Mouse (Mus musculus) small intestine, adult 2 months (tissue): Measurements from ENCODE around the gene Bcat1. TPM values are rescaled to one million over a fixed set of nuclear protein-coding genes. Genes with fewer than 3 reads are reported as not detected.
"Not testable (repeated sequence)": the region's sequence is repeated elsewhere in the genome, so short reads cannot be mapped to it uniquely, and the experiment has no call there.

Experiments
- H3K27ac ChIP-seq: fragments of 200-500 bp; 2 replicates; pipeline ENCODE4 v1.5.1; 2012; ENCODE audit warnings: low read depth, low read length, control low read depth, inconsistent platforms; ENCODE audit not compliant: insufficient read depth
- H3K27me3 ChIP-seq: fragments of 200-500 bp; 2 replicates; pipeline ENCODE4 v1.6.1; 2012; ENCODE audit warnings: mild to moderate bottlenecking, moderate library complexity, low read length, inconsistent platforms; ENCODE audit not compliant: control insufficient read depth, insufficient read depth
- H3K36me3 ChIP-seq: fragments of 200-500 bp; 2 replicates; pipeline ENCODE4 v1.6.1; 2012; ENCODE audit warnings: mild to moderate bottlenecking, low read length, control low read depth, inconsistent platforms; ENCODE audit not compliant: control insufficient read depth, insufficient read depth
- H3K4me1 ChIP-seq: fragments of 200-500 bp; 2 replicates; pipeline ENCODE4 v1.6.1; 2012; ENCODE audit warnings: low read length, inconsistent platforms, mixed read lengths; ENCODE audit not compliant: control insufficient read depth, insufficient read depth, insufficient read length
- H3K4me3 ChIP-seq: fragments of 200-500 bp; 2 replicates; pipeline ENCODE4 v1.5.1; 2012; ENCODE audit warnings: low read depth, mild to moderate bottlenecking, control low read depth, inconsistent platforms, low read length, moderate library complexity
- CTCF ChIP-seq: fragments of 200-500 bp; IDR thresholded peaks from 2 replicates; pipeline ENCODE4 v1.5.1; 2012; ENCODE audit warnings: low read depth, mild to moderate bottlenecking, control low read depth, inconsistent platforms, low read length, moderate library complexity, mixed read lengths; ENCODE audit not compliant: insufficient replicate concordance, insufficient read length; ENCODE audit errors: extremely low read depth
- POLR2A ChIP-seq: fragments of 200-500 bp; IDR thresholded peaks from 2 replicates; pipeline ENCODE4 v1.6.1; 2012; ENCODE audit warnings: low read depth, mild to moderate bottlenecking, control low read depth, inconsistent platforms, low read length, moderate library complexity
- WGBS: fragments of 180-500 bp; shearing (Covaris S2); methylation state at CpG from one replicate; pipeline ENCODE4 v1.1.7; 2018; 5-methylcytosine and 5-hydroxymethylcytosine counted together
- polyA plus RNA-seq: library from polyadenylated mRNA; depleted of rRNA; stranded (reverse); fragments of >200 nt; gene quantifications from 2 replicates; pipeline ENCODE4 v1.2.3, GENCODE M21; 2012

The Bcat1 gene
- polyA plus RNA-seq, 1 experiment: 0.22 TPM

DNA sequence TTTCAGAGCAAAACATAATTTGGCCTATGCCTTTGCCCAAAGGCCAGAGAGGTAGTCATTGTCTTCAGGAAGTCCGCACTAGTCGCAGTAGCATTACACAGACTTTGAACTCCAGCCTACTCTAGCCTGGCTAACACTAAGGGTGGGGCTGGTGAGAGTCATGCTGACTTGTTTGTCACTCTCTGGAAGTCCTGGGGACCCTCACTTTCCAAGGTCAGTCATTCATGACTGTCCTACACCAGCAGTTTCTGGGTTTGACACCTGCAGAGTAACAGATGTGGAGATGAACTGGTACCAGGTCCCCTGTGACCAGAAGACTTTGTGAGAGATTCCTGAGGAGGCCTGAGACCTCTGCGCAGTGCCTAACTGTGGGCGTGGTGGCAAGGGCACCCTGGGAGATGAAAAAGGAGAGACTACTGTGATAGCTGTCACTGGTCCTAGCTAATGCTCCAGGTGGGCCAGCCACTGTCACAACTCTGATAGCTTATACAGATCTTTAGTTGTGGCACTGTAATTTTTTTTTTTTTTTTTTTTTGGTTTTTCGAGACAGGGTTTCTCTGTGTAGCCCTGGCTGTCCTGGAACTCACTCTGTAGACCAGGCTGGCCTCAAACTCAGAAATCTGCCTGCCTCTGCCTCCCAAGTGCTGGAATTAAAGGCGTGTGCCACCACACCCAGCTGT, 30.3 kb upstream of the Bcat1 start:
- Histone ChIP-seq H3K4me1 (peaks cover 11% of the 10 kb centered on the region), H3K4me3 (no peak overlapping the region), H3K36me3 (no peaks in the 10 kb centered on the region), H3K27me3 (no peaks in the 10 kb centered on the region), H3K27ac (no peak overlapping the region)
- TF ChIP-seq POLR2A: no peak
- TF ChIP-seq CTCF: no peak
- 66% methylated on average over 6 of the region's 6 CpGs for WGBS

DNA sequence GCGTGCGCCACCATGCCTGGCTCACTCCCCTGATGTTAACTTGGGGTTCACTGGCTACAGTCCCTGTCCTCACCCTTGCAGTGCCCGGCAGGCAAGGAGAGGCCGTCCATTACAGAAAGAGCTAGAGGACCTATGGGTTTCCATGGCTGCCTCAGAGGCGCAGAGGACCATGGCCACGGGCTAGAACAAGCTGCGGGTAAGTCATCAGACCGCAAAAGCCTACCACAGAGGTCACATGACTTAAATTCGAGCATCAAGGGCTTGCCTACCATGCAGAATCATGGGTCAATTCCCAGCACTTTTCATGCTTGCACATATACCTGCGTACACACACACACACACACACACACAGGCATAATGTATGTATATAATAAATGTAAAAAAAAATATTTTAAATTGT, 29.5 kb upstream of the Bcat1 start:
- no peaks in the 10 kb centered on the region for H3K27me3 ChIP-seq
- H3K4me1 ChIP-seq: peaks cover 11% of the 10 kb centered on the region
- TF ChIP-seq POLR2A (no peak), CTCF (no peak)
- no peaks in the 10 kb centered on the region for H3K36me3 ChIP-seq
- WGBS: 93% methylated on average over 10 of the region's 10 CpGs
- H3K27ac ChIP-seq: no peak overlapping the region
- no peak overlapping the region for H3K4me3 ChIP-seq

DNA sequence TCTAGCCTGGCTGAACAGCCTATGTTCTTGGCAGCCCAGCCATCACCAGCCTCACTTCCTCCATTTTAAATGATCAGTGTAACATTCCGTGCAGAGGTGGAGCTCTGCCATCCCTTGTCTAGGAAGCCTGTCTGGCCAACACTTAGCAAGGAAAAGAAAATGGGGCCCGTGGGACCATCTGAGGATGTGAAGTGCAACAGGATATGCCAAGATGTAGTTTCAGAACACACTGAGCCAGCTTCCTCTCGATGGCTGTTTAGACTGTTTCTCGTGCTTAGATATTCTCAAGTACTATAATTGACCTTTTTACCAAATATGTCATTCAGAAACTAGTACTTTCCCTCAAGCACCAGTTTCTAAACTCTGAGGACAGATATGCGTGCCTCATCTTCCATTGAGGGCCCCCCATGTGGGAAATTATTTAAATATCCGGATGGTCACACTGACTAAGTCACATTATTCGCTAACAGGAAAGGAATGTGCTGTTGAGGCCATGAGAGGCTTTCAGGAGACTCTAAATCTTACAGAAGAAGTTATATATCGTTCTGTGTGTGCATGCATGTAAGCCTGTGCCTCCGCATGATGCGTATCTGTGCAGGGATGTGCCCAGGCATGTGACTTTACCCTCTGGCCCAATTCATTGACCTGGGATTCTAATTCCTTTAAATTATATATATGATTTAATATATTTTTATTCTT, 28.4 kb upstream of the Bcat1 start:
- Histone ChIP-seq H3K27me3 (no peaks in the 10 kb centered on the region), H3K27ac (no peak overlapping the region), H3K4me1 (peaks cover 11% of the 10 kb centered on the region), H3K36me3 (no peaks in the 10 kb centered on the region), H3K4me3 (no peak overlapping the region)
- WGBS: 74% methylated on average over 10 of the region's 10 CpGs
- TF ChIP-seq CTCF (no peak), POLR2A (no peak)

DNA sequence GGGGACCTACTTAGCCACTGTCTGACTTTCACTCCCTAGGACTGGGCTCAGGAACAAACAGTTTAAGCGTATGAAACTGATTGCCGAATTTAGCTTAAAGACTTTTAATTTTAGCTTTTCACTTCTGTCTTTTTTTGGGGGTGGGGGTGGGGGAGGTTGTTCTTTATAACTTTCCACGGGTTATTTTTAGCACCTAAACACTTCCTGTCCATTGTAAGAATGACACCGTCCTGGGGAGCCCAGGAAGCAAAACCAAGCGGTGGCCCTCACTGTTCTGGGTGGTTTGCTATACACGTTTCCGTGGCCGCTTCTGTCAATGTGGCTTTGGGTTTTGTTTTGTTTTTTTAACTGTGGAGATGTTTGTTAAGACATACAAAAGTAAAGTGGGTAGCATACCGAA, 24.9 kb upstream of the Bcat1 start:
- Histone ChIP-seq H3K4me3 (no peak overlapping the region), H3K27me3 (no peaks in the 10 kb centered on the region), H3K4me1 (peaks cover 7% of the 10 kb centered on the region), H3K36me3 (no peaks in the 10 kb centered on the region), H3K27ac (peak overlapping the region; percentile 60)
- TF ChIP-seq CTCF (no peak), POLR2A (no peak)
- WGBS: 64% methylated on average over 9 of the region's 9 CpGs

DNA sequence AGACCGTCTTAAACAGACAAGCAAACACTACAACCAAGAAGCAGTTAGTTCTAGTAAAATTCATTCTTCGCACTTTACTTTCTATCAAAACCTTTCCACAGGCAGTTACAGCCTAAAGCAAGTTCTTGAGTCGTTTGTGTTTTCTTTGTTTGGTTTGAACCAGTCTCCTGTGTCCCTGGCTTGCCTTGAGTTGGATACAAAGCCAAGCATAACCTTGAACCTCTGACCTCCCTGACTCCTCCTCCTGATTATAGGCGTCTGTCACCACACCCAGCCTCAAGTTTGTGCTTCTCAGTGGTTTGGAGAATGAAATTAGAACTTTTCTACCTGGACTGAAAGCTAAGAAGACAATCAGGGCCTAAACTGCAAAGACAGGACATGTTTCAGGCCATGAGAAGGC, 18.4 kb upstream of the Bcat1 start:
- H3K27me3 ChIP-seq: no peaks in the 10 kb centered on the region
- H3K4me3 ChIP-seq: no peak overlapping the region
- WGBS: 63% methylated on average over 4 of the region's 4 CpGs
- no peaks in the 10 kb centered on the region for H3K4me1 ChIP-seq
- TF ChIP-seq CTCF (no peak), POLR2A (no peak)
- H3K27ac ChIP-seq: no peak overlapping the region
- no peaks in the 10 kb centered on the region for H3K36me3 ChIP-seq

DNA sequence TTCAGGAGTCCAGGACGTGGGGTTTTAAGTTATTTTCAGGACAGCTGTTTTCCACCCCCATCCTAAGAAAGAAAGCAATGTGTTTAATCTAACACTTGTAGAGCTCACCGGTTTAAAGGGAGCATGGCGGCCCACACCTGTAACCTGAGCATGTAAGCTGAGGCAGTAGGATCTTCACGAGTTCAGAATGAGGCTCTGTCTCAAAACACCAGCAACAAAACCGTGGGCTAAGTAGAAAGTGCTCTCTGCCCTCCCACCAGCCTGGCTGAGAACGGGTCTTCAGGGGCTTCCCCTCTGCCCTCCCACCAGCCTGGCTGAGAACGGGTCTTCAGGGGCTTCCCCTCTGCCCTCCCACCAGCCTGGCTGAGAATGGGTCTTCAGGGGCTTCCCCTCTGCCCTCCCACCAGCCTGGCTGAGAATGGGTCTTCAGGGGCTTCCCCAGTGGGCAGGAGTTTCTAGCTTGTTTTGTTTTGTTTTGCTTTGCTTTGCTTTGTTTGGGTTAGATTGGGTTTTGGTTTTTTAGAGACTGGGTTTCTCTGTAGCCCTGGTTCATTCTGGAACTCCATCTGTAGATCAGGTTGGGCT, 17.1 kb upstream of the Bcat1 start:
- H3K27me3 ChIP-seq, H3K4me1 ChIP-seq, H3K36me3 ChIP-seq, H3K4me3 ChIP-seq, H3K27ac ChIP-seq: not testable (repeated sequence)
- 56% methylated on average over 7 of the region's 7 CpGs for WGBS

DNA sequence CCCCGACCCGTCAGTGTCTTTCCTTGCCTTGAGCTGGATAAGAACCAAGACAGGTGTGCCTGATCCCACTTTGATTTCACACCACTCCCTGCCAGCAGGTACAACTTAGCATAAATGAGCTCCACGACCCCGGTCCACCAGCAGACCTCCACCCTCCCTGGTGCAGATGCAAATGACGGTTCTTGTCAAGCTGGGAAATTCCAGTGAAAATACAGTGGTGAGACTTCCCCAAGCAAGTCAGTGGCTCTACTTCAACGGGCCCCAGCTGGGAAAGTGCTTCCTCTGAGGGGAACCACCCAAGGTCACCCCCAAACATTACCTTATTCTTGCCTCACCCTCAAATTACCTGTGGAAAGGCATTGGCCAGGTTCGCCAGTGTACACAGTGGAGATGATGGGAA, 16.0 kb upstream of the Bcat1 start:
- Histone ChIP-seq H3K36me3 (no peaks in the 10 kb centered on the region), H3K27ac (no peak overlapping the region), H3K4me3 (no peak overlapping the region), H3K4me1 (no peaks in the 10 kb centered on the region), H3K27me3 (no peaks in the 10 kb centered on the region)
- 48% methylated on average over 7 of the region's 7 CpGs for WGBS
- TF ChIP-seq POLR2A: no peak
- TF ChIP-seq CTCF: no peak

DNA sequence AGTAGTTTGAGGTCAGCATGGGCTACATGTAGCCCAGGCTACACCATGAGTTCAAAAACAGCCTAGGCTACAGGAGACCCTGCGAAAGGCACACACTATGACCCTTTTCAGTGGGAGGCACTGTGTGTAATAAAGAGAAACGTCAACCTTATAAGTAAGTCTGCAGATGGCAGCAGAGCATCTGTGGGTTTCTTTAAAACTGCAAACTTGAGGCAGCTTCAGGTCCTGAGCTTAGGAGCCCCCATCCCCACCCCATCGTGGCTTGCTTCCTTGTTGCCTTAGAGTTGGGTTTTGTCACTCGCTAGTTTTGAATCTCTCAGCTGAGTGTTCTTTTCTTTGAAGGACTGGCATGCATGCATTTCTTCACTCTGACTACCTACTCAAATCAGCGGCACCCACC, 14.9 kb upstream of the Bcat1 start:
- H3K27ac ChIP-seq: no peak overlapping the region
- H3K4me3 ChIP-seq: no peak overlapping the region
- H3K36me3 ChIP-seq: no peaks in the 10 kb centered on the region
- no peaks in the 10 kb centered on the region for H3K27me3 ChIP-seq
- no peak for TF ChIP-seq POLR2A
- no peak for TF ChIP-seq CTCF
- 71% methylated on average over 5 of the region's 5 CpGs for WGBS
- H3K4me1 ChIP-seq: no peaks in the 10 kb centered on the region
